8 mouse cellular contexts compared by ENCODE assay signal in genomic region chr13:25269039-25269438, GRCm38 (mm10). TPM values are rescaled to one million over a fixed set of nuclear protein-coding genes. Genes with fewer than 3 reads are reported as not detected.
A peak's percentile ranks its signal among the peaks of the same experiment; 100 is the strongest.
DNase-seq lines count a peak whose midpoint lies in the region; ATAC-seq and TF ChIP-seq lines count a peak whose summit lies in the region.

No protein-coding gene starts in this region.

- 4% methylated on average over 2 of the region's 2 CpGs for WGBS in embryonic facial prominence, embryonic 11.5 days
- 13% methylated on average over 2 of the region's 2 CpGs for WGBS in hindbrain, embryonic 15.5 days
- WGBS in liver, embryonic 14.5 days (ENCODE audit: insufficient replicate concordance): 21% methylated on average over 2 of the region's 2 CpGs
- 20% methylated on average over 2 of the region's 2 CpGs for WGBS in neural tube, embryonic 15.5 days

- H3K27me3 ChIP-seq in embryonic facial prominence, embryonic 11.5 days (ENCODE audit: control insufficient read depth, insufficient read depth, low read length): no peaks in the 10 kb centered on the region
- H3K27me3 ChIP-seq in hindbrain, embryonic 15.5 days: no peaks in the 10 kb centered on the region
- H3K27me3 ChIP-seq in liver, embryonic 14.5 days (ENCODE audit: control insufficient read depth, insufficient read depth, low read length): no peaks in the 10 kb centered on the region
- no peaks in the 10 kb centered on the region for H3K27me3 ChIP-seq in neural tube, embryonic 15.5 days (replicated peaks)

- H3K9me3 ChIP-seq in embryonic facial prominence, embryonic 11.5 days (replicated peaks; ENCODE audit: control insufficient read depth, low read length): no peaks in the 10 kb centered on the region
- H3K9me3 ChIP-seq in hindbrain, embryonic 15.5 days: no peaks in the 10 kb centered on the region
- H3K9me3 ChIP-seq in liver, embryonic 14.5 days (ENCODE audit: control insufficient read depth, low read length): no peaks in the 10 kb centered on the region
- no peaks in the 10 kb centered on the region for H3K9me3 ChIP-seq in neural tube, embryonic 15.5 days (replicated peaks)

- DNase-seq in layer of hippocampus, adult 2 months (ENCODE audit: low spot score in 2 of 2): no peak
- DNase-seq in layer of hippocampus, adult 8-10 months (ENCODE audit: low spot score in 2 of 2): no peak
- DNase-seq in adrenal gland, postnatal 14 days: peak; percentile 82
- DNase-seq in embryonic facial prominence, embryonic 11.5 days (ENCODE audit: low spot score): peak; percentile 94
- DNase-seq in liver, embryonic 14.5 days (ENCODE audit: low read depth in 3 of 3, low spot score in 3 of 3): peak; percentile 7 to 22 (median 20)
- no peak for DNase-seq in left cerebral cortex, adult 9 months (ENCODE audit: low spot score in 2 of 2)

- no peak overlapping the region for H3K9ac ChIP-seq in embryonic facial prominence, embryonic 11.5 days (replicated peaks; ENCODE audit: low read length)
- peak overlapping the region; percentile 52 for H3K9ac ChIP-seq in hindbrain, embryonic 15.5 days
- no peak overlapping the region for H3K9ac ChIP-seq in liver, embryonic 14.5 days (replicated peaks)
- H3K9ac ChIP-seq in neural tube, embryonic 15.5 days (replicated peaks): no peak overlapping the region

- ATAC-seq in embryonic facial prominence, embryonic 11.5 days (replicated peaks; ENCODE audit: insufficient number of reproducible peaks, low FRiP score, low TSS enrichment, low read depth): no peak
- no peak for ATAC-seq in hindbrain, embryonic 15.5 days (ENCODE audit: low FRiP score, low read depth)
- ATAC-seq in liver, embryonic 14.5 days (ENCODE audit: insufficient read depth): no peak
- peak; percentile 9; the same call in 1 of the 2 replicates for ATAC-seq in neural tube, embryonic 15.5 days (ENCODE audit: low FRiP score)

- no peak overlapping the region; the same call in 1 of the 2 replicates for H3K4me2 ChIP-seq in embryonic facial prominence, embryonic 11.5 days (ENCODE audit: low read depth, low read length)
- H3K4me2 ChIP-seq in hindbrain, embryonic 15.5 days: peak overlapping the region; percentile 67
- no peak overlapping the region for H3K4me2 ChIP-seq in liver, embryonic 14.5 days (ENCODE audit: low read depth)
- peak overlapping the region; percentile 71 for H3K4me2 ChIP-seq in neural tube, embryonic 15.5 days

- peak overlapping the region; percentile 82 for H3K27ac ChIP-seq in layer of hippocampus, adult 2 months
- H3K27ac ChIP-seq in embryonic facial prominence, embryonic 11.5 days (replicated peaks; ENCODE audit: low read depth, low read length): no peak overlapping the region
- H3K27ac ChIP-seq in hindbrain, embryonic 15.5 days (replicated peaks): 0 out of 2 replicates have a peak overlapping the region, but pooled peaks have one; percentile 56
- no peak overlapping the region for H3K27ac ChIP-seq in liver, embryonic 14.5 days
- no peak overlapping the region for H3K27ac ChIP-seq in neural tube, embryonic 15.5 days (replicated peaks)

- peak overlapping the region; percentile 59 for H3K4me3 ChIP-seq in layer of hippocampus, adult 2 months
- no peak overlapping the region for H3K4me3 ChIP-seq in embryonic facial prominence, embryonic 11.5 days (ENCODE audit: low read depth, low read length)
- peak overlapping the region; percentile 55 for H3K4me3 ChIP-seq in hindbrain, embryonic 15.5 days
- no peak overlapping the region for H3K4me3 ChIP-seq in liver, embryonic 14.5 days (ENCODE audit: insufficient read depth in 1 of 2, low read depth in 2 of 2, low read length in 2 of 2)
- H3K4me3 ChIP-seq in neural tube, embryonic 15.5 days (replicated peaks): peak overlapping the region; percentile 54

- no peaks in the 10 kb centered on the region for H3K4me1 ChIP-seq in embryonic facial prominence, embryonic 11.5 days (ENCODE audit: control insufficient read depth, insufficient read depth, low read length)
- H3K4me1 ChIP-seq in hindbrain, embryonic 15.5 days (replicated peaks): peaks cover 17% of the 10 kb centered on the region
- H3K4me1 ChIP-seq in liver, embryonic 14.5 days (replicated peaks; ENCODE audit: control insufficient read depth in 2 of 2, insufficient read depth in 2 of 2, low read length in 1 of 2): no peaks in the 10 kb centered on the region
- peaks cover 18% of the 10 kb centered on the region for H3K4me1 ChIP-seq in neural tube, embryonic 15.5 days

- no peaks in the 10 kb centered on the region for H3K36me3 ChIP-seq in embryonic facial prominence, embryonic 11.5 days (replicated peaks; ENCODE audit: control insufficient read depth, insufficient read depth, low read depth, low read length)
- no peaks in the 10 kb centered on the region for H3K36me3 ChIP-seq in hindbrain, embryonic 15.5 days
- H3K36me3 ChIP-seq in liver, embryonic 14.5 days (replicated peaks; ENCODE audit: control insufficient read depth, insufficient read depth, low read depth): no peaks in the 10 kb centered on the region
- no peaks in the 10 kb centered on the region for H3K36me3 ChIP-seq in neural tube, embryonic 15.5 days

- no peak for TF ChIP-seq EP300 in liver, embryonic 14.5 days (IDR thresholded peaks at IDR 0.05; ENCODE audit: low read depth)

- TF ChIP-seq CTCF in layer of hippocampus, adult 2 months (conservative IDR thresholded peaks at IDR 0.05): no peak
- TF ChIP-seq CTCF in liver, embryonic 14.5 days (IDR thresholded peaks at IDR 0.05; ENCODE audit: low read depth): no peak

RNA-seq across cellular contexts. Expression of gene Nrsn1, which starts 1.3 kb away (rescaled TPM):
- 100 to 1,000 TPM; 307 to 313 TPM for total RNA-seq in layer of hippocampus, adult 2 months (2021)
- 100 to 1,000 TPM; 287 to 349 (median 321) TPM for total RNA-seq in layer of hippocampus, adult 8-10 months (2022)
- total RNA-seq in adrenal gland, postnatal 14 days (2021): 3.7 and 4.8 TPM in 2 replicates
- polyA plus RNA-seq in embryonic facial prominence, embryonic 11.5 days (2014; fragmentation: Nextera tagmentation; extraction: Ambion mirVana): 7.2 and 8.0 TPM in 2 replicates
- polyA plus RNA-seq in hindbrain, embryonic 15.5 days (2015; fragmentation: Nextera tagmentation; extraction: Ambion mirVana): 68.3 and 73.5 TPM in 2 replicates
- not detected in 2 replicates for polyA plus RNA-seq in liver, embryonic 14.5 days (2012; rRNA removed)
- 0.06 TPM in 1 of 2 replicates, not detected in the other for polyA plus RNA-seq in liver, embryonic 14.5 days (2014; fragmentation: Nextera tagmentation; extraction: Ambion mirVana)
- 57.4 and 68.9 TPM in 2 replicates for polyA plus RNA-seq in neural tube, embryonic 15.5 days (2015; fragmentation: Nextera tagmentation; extraction: Ambion mirVana)

Comparison
In these comparisons a context has a peak if more than half of its experiments do, and no peak if none do; other contexts are left out.
1. DNase-seq: peak in adrenal gland, postnatal 14 days (single experiment), embryonic facial prominence, embryonic 11.5 days (single experiment) and liver, embryonic 14.5 days (3 of 3); none in layer of hippocampus, adult 2 months (0 of 2), layer of hippocampus, adult 8-10 months (0 of 2) and left cerebral cortex, adult 9 months (0 of 2).
2. H3K27ac ChIP-seq: peak in layer of hippocampus, adult 2 months (single experiment) and hindbrain, embryonic 15.5 days (single experiment); none in embryonic facial prominence, embryonic 11.5 days (single experiment), liver, embryonic 14.5 days (single experiment) and neural tube, embryonic 15.5 days (single experiment).
3. H3K4me3 ChIP-seq: peak in layer of hippocampus, adult 2 months (single experiment), hindbrain, embryonic 15.5 days (single experiment) and neural tube, embryonic 15.5 days (single experiment); none in embryonic facial prominence, embryonic 11.5 days (single experiment) and liver, embryonic 14.5 days (0 of 2).
4. H3K4me2 ChIP-seq: peak in hindbrain, embryonic 15.5 days (single experiment) and neural tube, embryonic 15.5 days (single experiment); none in embryonic facial prominence, embryonic 11.5 days (single experiment) and liver, embryonic 14.5 days (single experiment).